Mouse (Mus musculus) E14TG2a.4 (cell line): Measurements from ENCODE around the gene Tenm4.

ENCODE experiments used
- CTCF ChIP-seq: conservative IDR thresholded peaks from 2 replicates; pipeline ENCODE4 v1.5.1; 2014; ENCODE audit warnings: low read length
- POU5F1 ChIP-seq: IDR thresholded peaks from 2 replicates; pipeline ENCODE4 v1.6.1; 2014; ENCODE audit warnings: low read length, borderline replicate concordance

DNA sequence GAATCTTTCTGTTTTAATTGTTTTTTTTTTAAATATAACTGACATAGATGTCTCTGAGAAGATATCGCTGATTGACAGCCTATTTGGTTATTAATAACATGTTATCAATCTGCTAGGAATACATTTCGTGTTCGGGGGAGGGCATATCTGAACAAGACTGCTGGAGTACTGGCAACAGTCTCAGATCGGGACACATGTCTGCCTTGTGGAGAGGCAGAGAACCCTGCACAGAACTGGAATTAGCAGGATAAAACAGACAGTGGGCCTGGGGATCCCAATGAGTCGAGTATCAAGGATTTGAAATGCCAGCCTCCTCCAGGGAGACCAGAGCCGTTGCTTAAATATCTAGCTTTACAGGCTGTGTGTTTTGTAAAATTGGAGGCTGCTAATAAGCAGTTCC is 299.8 kb downstream of the Tenm4 start:
- TF ChIP-seq POU5F1 (no peak), CTCF (no peak)
